Mouse (Mus musculus): ENCODE data around the gene Rad51b. TPM values are rescaled to one million over a fixed set of nuclear protein-coding genes. Genes with fewer than 3 reads are reported as not detected.

The Rad51b gene
- polyA plus RNA-seq, 1 experiment: 13.8 TPM

DNA sequence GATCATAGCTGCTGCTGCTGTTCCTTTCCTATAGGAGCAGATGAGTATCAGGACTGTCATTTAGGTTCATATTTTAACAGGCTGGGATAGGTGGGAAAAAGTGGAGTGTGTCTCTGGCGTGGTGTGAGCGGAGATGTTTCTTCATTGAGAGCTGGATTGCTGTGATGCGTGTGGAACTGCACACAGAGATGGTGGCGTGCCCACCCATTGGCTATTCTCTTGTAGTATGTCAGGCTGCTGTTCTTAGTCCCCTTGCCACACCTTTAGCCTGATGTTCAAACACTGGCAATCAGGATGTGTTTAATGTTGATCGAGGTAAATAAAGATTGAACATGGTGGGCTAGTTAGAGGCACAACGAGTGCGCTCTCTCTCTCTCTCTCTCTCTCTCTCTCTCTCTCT lies 54.4 kb downstream of the Rad51b start:
- Histone ChIP-seq H3K9ac (ENCODE audit: low read depth, poor library complexity, severe bottlenecking) (no peak overlapping the region), H3K4me1 (ENCODE audit: control insufficient read depth, insufficient read depth, low read length) (no peaks in the 10 kb centered on the region), H3K9me3 (replicated peaks; ENCODE audit: control insufficient read depth, insufficient read depth, low read length, poor library complexity, severe bottlenecking) (no peaks in the 10 kb centered on the region), H3K27ac (ENCODE audit: insufficient read depth, low read length) (no peak overlapping the region), H3K36me3 (ENCODE audit: control insufficient read depth, insufficient read depth, low read length, poor library complexity, severe bottlenecking) (no peaks in the 10 kb centered on the region), H3K4me3 (ENCODE audit: low read depth, low read length) (no peak overlapping the region), H3K27me3 (ENCODE audit: control insufficient read depth, insufficient read depth, low read length, poor library complexity, severe bottlenecking) (no peaks in the 10 kb centered on the region)
- TF ChIP-seq CTCF (IDR thresholded peaks at IDR 0.05; ENCODE audit: low read depth, low read length) (no peak), EP300 (IDR thresholded peaks at IDR 0.05; ENCODE audit: insufficient read depth, low read depth, low read length) (no peak), POLR2A (IDR thresholded peaks at IDR 0.05; ENCODE audit: insufficient read depth, low read length) (no peak)

- no peak overlapping the region for H3K27ac ChIP-seq (ENCODE audit: insufficient read depth, low read length)
Observed at GRCm38 (mm10) chr12:79352086-79352741, 55.1 kb downstream of the Rad51b start.

GRCm38 (mm10) chr12:79352742-79353114 lies 55.6 kb downstream of the Rad51b start:
- no peaks in the 10 kb centered on the region for H3K9me3 ChIP-seq (replicated peaks; ENCODE audit: control insufficient read depth, insufficient read depth, low read length, poor library complexity, severe bottlenecking)
- no peak overlapping the region for H3K4me3 ChIP-seq (ENCODE audit: low read depth, low read length)
- H3K27ac ChIP-seq (ENCODE audit: insufficient read depth, low read length): no peak overlapping the region
- H3K9ac ChIP-seq (ENCODE audit: low read depth, poor library complexity, severe bottlenecking): no peak overlapping the region
- no peaks in the 10 kb centered on the region for H3K4me1 ChIP-seq (ENCODE audit: control insufficient read depth, insufficient read depth, low read length)
- H3K27me3 ChIP-seq (ENCODE audit: control insufficient read depth, insufficient read depth, low read length, poor library complexity, severe bottlenecking): no peaks in the 10 kb centered on the region
- H3K36me3 ChIP-seq (ENCODE audit: control insufficient read depth, insufficient read depth, low read length, poor library complexity, severe bottlenecking): no peaks in the 10 kb centered on the region
- TF ChIP-seq EP300 (IDR thresholded peaks at IDR 0.05; ENCODE audit: insufficient read depth, low read depth, low read length) (no peak), CTCF (IDR thresholded peaks at IDR 0.05; ENCODE audit: low read depth, low read length) (no peak), POLR2A (IDR thresholded peaks at IDR 0.05; ENCODE audit: insufficient read depth, low read length) (no peak)

More at GRCm38 (mm10) chr12:79352086-79352741, 55.1 kb downstream of the Rad51b start:
- Histone ChIP-seq H3K9ac (ENCODE audit: low read depth, poor library complexity, severe bottlenecking) (no peak overlapping the region), H3K9me3 (replicated peaks; ENCODE audit: control insufficient read depth, insufficient read depth, low read length, poor library complexity, severe bottlenecking) (no peaks in the 10 kb centered on the region), H3K4me1 (ENCODE audit: control insufficient read depth, insufficient read depth, low read length) (no peaks in the 10 kb centered on the region), H3K4me3 (ENCODE audit: low read depth, low read length) (no peak overlapping the region), H3K27me3 (ENCODE audit: control insufficient read depth, insufficient read depth, low read length, poor library complexity, severe bottlenecking) (no peaks in the 10 kb centered on the region), H3K36me3 (ENCODE audit: control insufficient read depth, insufficient read depth, low read length, poor library complexity, severe bottlenecking) (no peaks in the 10 kb centered on the region)
- TF ChIP-seq CTCF (IDR thresholded peaks at IDR 0.05; ENCODE audit: low read depth, low read length) (no peak), POLR2A (IDR thresholded peaks at IDR 0.05; ENCODE audit: insufficient read depth, low read length) (no peak), EP300 (IDR thresholded peaks at IDR 0.05; ENCODE audit: insufficient read depth, low read depth, low read length) (no peak)

DNA sequence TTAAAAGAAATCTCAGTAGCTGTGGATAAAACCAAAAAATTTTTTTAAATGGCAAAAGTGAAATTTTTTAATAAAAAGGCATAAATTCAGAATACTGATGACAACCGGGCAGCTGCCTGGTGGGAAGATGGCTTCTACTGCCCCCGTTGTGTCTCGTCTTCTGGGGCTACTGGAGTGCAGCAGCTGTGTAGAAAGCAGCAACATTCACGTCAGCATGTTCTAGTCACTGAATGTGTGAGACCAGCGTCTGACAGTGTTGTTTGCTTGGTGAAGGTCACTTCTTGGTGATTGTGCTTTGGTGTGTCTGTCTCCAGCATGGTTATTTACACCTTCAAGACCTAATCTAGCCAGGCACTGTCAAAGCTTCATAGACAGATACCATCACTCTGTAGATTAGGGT lies 56.3 kb downstream of the Rad51b start:
- H3K4me1 ChIP-seq (ENCODE audit: control insufficient read depth, insufficient read depth, low read length): no peaks in the 10 kb centered on the region
- TF ChIP-seq CTCF (IDR thresholded peaks at IDR 0.05; ENCODE audit: low read depth, low read length) (no peak), EP300 (IDR thresholded peaks at IDR 0.05; ENCODE audit: insufficient read depth, low read depth, low read length) (no peak), POLR2A (IDR thresholded peaks at IDR 0.05; ENCODE audit: insufficient read depth, low read length) (no peak)
- no peaks in the 10 kb centered on the region for H3K36me3 ChIP-seq (ENCODE audit: control insufficient read depth, insufficient read depth, low read length, poor library complexity, severe bottlenecking)
- H3K27ac ChIP-seq (ENCODE audit: insufficient read depth, low read length): no peak overlapping the region
- no peaks in the 10 kb centered on the region for H3K27me3 ChIP-seq (ENCODE audit: control insufficient read depth, insufficient read depth, low read length, poor library complexity, severe bottlenecking)
- H3K9me3 ChIP-seq (replicated peaks; ENCODE audit: control insufficient read depth, insufficient read depth, low read length, poor library complexity, severe bottlenecking): no peaks in the 10 kb centered on the region
- H3K4me3 ChIP-seq (ENCODE audit: low read depth, low read length): no peak overlapping the region
- no peak overlapping the region for H3K9ac ChIP-seq (ENCODE audit: low read depth, poor library complexity, severe bottlenecking)

DNA sequence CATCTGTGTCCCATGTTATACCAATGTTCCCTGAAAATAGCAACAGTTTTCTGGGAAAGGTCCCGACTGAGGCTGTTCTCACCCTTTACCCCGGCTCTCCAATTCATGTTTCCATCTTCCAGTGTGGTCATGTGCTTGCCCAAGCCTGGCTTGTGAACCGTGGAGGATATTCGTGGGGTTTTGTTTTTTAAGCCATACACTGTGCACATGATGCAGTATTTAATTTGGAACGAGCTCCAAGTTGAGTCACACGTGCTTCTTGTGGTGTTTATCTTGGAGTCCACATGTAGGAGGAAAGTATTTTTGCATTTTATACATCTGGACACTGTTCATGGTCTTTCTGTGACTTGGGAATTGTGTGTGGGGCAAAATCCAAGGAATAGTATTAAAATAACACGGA lies 57.5 kb downstream of the Rad51b start:
- no peak overlapping the region for H3K9ac ChIP-seq (ENCODE audit: low read depth, poor library complexity, severe bottlenecking)
- no peak overlapping the region for H3K27ac ChIP-seq (ENCODE audit: insufficient read depth, low read length)
- H3K4me1 ChIP-seq (ENCODE audit: control insufficient read depth, insufficient read depth, low read length): no peaks in the 10 kb centered on the region
- no peaks in the 10 kb centered on the region for H3K27me3 ChIP-seq (ENCODE audit: control insufficient read depth, insufficient read depth, low read length, poor library complexity, severe bottlenecking)
- H3K36me3 ChIP-seq (ENCODE audit: control insufficient read depth, insufficient read depth, low read length, poor library complexity, severe bottlenecking): no peaks in the 10 kb centered on the region
- H3K9me3 ChIP-seq (replicated peaks; ENCODE audit: control insufficient read depth, insufficient read depth, low read length, poor library complexity, severe bottlenecking): no peaks in the 10 kb centered on the region
- TF ChIP-seq POLR2A (IDR thresholded peaks at IDR 0.05; ENCODE audit: insufficient read depth, low read length) (no peak), CTCF (IDR thresholded peaks at IDR 0.05; ENCODE audit: low read depth, low read length) (no peak), EP300 (IDR thresholded peaks at IDR 0.05; ENCODE audit: insufficient read depth, low read depth, low read length) (no peak)
- H3K4me3 ChIP-seq (ENCODE audit: low read depth, low read length): no peak overlapping the region

DNA sequence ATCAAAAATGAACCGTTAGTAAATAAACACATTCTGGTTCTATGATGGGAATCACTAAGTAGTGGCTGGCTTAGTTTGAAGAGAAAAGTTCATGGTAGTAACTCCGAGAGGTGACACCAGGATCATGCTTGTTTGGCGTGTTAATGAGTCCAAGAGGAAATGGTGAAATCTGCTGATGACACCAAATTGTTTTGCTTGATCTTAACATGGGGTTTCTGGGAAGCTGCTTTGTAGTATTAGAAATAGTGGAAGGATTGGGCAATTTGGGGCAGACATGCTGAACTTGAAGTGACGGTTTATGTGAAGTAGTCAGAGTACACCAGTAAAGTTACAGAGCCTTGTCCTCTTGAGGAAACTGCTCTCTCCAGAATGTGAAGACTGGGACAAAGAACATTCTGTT lies 59.1 kb downstream of the Rad51b start:
- Histone ChIP-seq H3K36me3 (ENCODE audit: control insufficient read depth, insufficient read depth, low read length, poor library complexity, severe bottlenecking) (no peaks in the 10 kb centered on the region), H3K27ac (ENCODE audit: insufficient read depth, low read length) (no peak overlapping the region), H3K9me3 (replicated peaks; ENCODE audit: control insufficient read depth, insufficient read depth, low read length, poor library complexity, severe bottlenecking) (no peaks in the 10 kb centered on the region), H3K27me3 (ENCODE audit: control insufficient read depth, insufficient read depth, low read length, poor library complexity, severe bottlenecking) (no peaks in the 10 kb centered on the region), H3K9ac (ENCODE audit: low read depth, poor library complexity, severe bottlenecking) (no peak overlapping the region), H3K4me3 (ENCODE audit: low read depth, low read length) (no peak overlapping the region), H3K4me1 (ENCODE audit: control insufficient read depth, insufficient read depth, low read length) (no peaks in the 10 kb centered on the region)
- no peak for TF ChIP-seq EP300 (IDR thresholded peaks at IDR 0.05; ENCODE audit: insufficient read depth, low read depth, low read length)
- TF ChIP-seq POLR2A (IDR thresholded peaks at IDR 0.05; ENCODE audit: insufficient read depth, low read length): no peak
- TF ChIP-seq CTCF (IDR thresholded peaks at IDR 0.05; ENCODE audit: low read depth, low read length): no peak
